Mouse (Mus musculus) erythroblast, embryonic 14.5 days (primary cell): ENCODE data around the gene Gm20695.

Experiments
- GATA1 ChIP-seq: IDR thresholded peaks from 2 replicates; pipeline ENCODE4 v1.6.1; 2012; ENCODE audit warnings: low read length, inconsistent platforms, mixed read lengths
- TAL1 ChIP-seq: IDR thresholded peaks from 3 replicates; pipeline ENCODE4 v1.6.1; 2012; ENCODE audit warnings: low read length, inconsistent platforms, mixed read lengths

- no peak for TF ChIP-seq GATA1
- no peak for TF ChIP-seq TAL1
These were observed 24.7 kb downstream of the Gm20695 start for GRCm38 (mm10) chr16:3909118-3909517.
